Mouse (Mus musculus) limb, embryonic 12.5 days (tissue): ENCODE results near the gene Hydin. TPM values are rescaled to one million over a fixed set of nuclear protein-coding genes. Genes with fewer than 3 reads are reported as not detected.

Source experiments
- ATAC-seq: fragments of 200-750 bp; cut with Nextera tagmentation; 2 replicates; pipeline ENCODE4 v1.8.0; 2017; ENCODE audit warnings: low read depth, moderate TSS enrichment; ENCODE audit not compliant: insufficient number of reproducible peaks, insufficient read depth, low FRiP score, low TSS enrichment
- H3K27ac ChIP-seq: fragments of 300-500 bp; sonication (generic); 2 replicates; pipeline ENCODE4 v1.5.1; 2016; ENCODE audit warnings: mild to moderate bottlenecking, moderate library complexity
- H3K27me3 ChIP-seq: fragments of 300-500 bp; sonication (generic); 2 replicates; pipeline ENCODE4 v1.6.1; 2016; ENCODE audit warnings: mild to moderate bottlenecking, moderate library complexity
- H3K36me3 ChIP-seq: fragments of 300-500 bp; sonication (generic); 2 replicates; pipeline ENCODE4 v1.6.1; 2016; ENCODE audit warnings: mild to moderate bottlenecking, moderate library complexity
- H3K4me1 ChIP-seq: fragments of 300-500 bp; sonication (generic); replicated peaks from 2 replicates; pipeline ENCODE4 v1.6.1; 2016
- H3K4me2 ChIP-seq: fragments of 300-500 bp; sonication (generic); 2 replicates; pipeline ENCODE4 v1.6.1; 2016; ENCODE audit warnings: mild to moderate bottlenecking, moderate library complexity
- H3K4me3 ChIP-seq: fragments of 300-500 bp; sonication (generic); replicated peaks from 2 replicates; pipeline ENCODE4 v1.5.1; 2016; ENCODE audit warnings: mild to moderate bottlenecking
- H3K9ac ChIP-seq: fragments of 300-500 bp; sonication (generic); replicated peaks from 2 replicates; pipeline ENCODE4 v1.6.1; 2016; ENCODE audit warnings: mild to moderate bottlenecking, moderate library complexity
- H3K9me3 ChIP-seq: fragments of 300-500 bp; sonication (generic); 2 replicates; pipeline ENCODE4 v1.6.1; 2016; ENCODE audit warnings: mild to moderate bottlenecking, moderate library complexity
- WGBS: fragments of 180-500 bp; shearing (Covaris S2); methylation state at CpG from one replicate; pipeline ENCODE4 v1.1.7; 2016; 5-methylcytosine and 5-hydroxymethylcytosine counted together
- polyA plus RNA-seq: library from polyadenylated mRNA; unstranded; fragments of >200 nt; fragmentation: Nextera tagmentation; extraction: Ambion mirVana; gene quantifications from 2 replicates; pipeline ENCODE4 v1.2.1, GENCODE M21; 2016

The Hydin gene
- polyA plus RNA-seq, 1 experiment from 2014 or later = 0.16 TPM

DNA sequence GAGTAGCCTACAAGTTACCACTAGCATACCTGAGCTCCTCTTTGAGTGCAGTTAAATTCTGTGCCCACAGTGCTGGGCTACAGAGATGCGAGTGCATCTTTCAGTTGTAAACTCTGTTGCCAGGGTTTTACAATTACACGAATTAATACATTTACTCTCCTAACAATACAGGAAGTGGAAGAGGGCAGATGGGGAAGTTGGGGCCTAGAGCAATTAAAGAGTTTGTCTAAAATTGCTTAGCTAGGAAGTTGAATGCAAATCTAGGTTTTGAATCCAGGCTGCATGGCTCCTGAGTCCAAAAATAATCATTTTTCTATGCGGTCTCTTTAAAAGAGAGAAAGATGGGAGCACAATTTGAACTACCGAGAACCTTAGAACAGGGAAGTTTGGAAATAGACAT, 128.9 kb downstream of the Hydin start:
- H3K4me1 ChIP-seq = 0 out of 2 replicates have a peak, but pooled peaks cover 5% of the 10 kb centered on the region
- H3K27me3 ChIP-seq = no peaks in the 10 kb centered on the region
- H3K27ac ChIP-seq = no peak overlapping the region
- no peaks in the 10 kb centered on the region for H3K36me3 ChIP-seq
- H3K9me3 ChIP-seq = no peaks in the 10 kb centered on the region
- no peak overlapping the region for H3K9ac ChIP-seq
- 78% methylated on average over 4 of the region's 4 CpGs for WGBS
- no peak for ATAC-seq
- no peak overlapping the region for H3K4me2 ChIP-seq
- no peak overlapping the region for H3K4me3 ChIP-seq

DNA sequence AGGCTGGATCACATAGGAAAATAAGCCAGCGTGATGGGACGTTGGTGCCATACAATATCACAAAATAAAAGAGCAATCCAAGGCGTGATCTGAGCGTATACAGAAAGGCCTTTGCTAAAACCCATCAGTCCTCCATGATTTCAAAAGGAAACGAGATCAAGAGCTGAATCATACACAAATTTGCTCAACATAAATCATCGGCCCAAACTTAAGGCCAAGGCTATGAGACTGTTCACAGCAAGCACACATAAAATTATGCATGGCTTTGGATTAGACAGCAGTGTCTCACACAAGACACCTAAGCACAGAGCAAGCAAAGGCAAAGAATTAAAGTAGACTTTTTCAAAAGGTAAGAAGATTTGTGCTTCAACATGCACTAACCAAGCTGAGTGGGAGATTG, 133.8 kb downstream of the Hydin start:
- no peak overlapping the region for H3K4me3 ChIP-seq
- no peaks in the 10 kb centered on the region for H3K4me1 ChIP-seq
- H3K27ac ChIP-seq = no peak overlapping the region
- no peak overlapping the region for H3K9ac ChIP-seq
- 0 out of 2 replicates have a peak, but pooled peaks cover 8% of the 10 kb centered on the region for H3K9me3 ChIP-seq
- H3K4me2 ChIP-seq = no peak overlapping the region
- no peaks in the 10 kb centered on the region for H3K36me3 ChIP-seq
- no peak for ATAC-seq
- 85% methylated on average over 6 of the region's 6 CpGs for WGBS
- no peaks in the 10 kb centered on the region for H3K27me3 ChIP-seq

DNA sequence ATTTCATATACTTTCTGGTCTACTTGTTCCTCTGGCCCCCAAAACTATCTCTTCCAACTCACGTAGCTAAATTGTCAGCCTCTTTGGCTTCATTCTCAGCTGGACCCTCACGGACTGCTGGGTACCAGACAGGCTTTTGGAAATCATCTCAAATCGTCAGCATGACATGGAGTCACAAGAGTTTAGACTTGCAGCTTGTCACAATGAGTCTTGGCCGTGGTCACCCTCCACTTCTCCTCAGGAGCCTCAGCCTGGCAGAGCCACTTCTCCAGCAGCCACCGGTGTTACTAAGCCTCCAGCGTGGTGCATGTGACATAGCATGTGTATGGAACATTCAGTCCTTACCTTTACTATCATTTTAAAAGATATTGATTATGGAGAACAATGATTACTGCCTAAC, 135.5 kb downstream of the Hydin start:
- Histone ChIP-seq H3K27me3 (no peaks in the 10 kb centered on the region), H3K9me3 (0 out of 2 replicates have a peak, but pooled peaks cover 8% of the 10 kb centered on the region), H3K4me1 (no peaks in the 10 kb centered on the region), H3K9ac (no peak overlapping the region), H3K36me3 (no peaks in the 10 kb centered on the region), H3K4me2 (no peak overlapping the region), H3K27ac (no peak overlapping the region), H3K4me3 (no peak overlapping the region)
- no peak for ATAC-seq
- WGBS = 36% methylated on average over 6 of the region's 6 CpGs

DNA sequence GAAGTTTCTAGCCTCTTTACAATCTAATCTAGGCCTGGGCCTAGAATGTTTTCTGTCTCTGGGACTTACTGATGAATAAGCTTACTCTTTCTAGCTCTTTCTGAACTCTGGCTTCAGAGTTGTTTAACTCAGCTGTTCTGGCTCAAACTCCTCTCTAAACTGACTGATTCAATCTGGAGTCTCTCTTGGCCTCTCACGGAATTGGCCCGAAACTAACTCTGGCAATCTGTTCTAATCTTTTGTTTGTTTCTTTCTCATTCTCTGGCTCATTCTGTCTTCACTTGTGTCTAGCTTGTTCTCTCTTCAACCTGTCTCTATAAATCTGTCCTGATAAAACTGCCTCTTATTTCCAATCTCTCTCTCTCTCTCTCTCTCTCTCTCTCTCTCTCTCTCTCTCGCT, 137.7 kb downstream of the Hydin start:
- no peaks in the 10 kb centered on the region for H3K27me3 ChIP-seq
- no peaks in the 10 kb centered on the region for H3K36me3 ChIP-seq
- 0 out of 2 replicates have a peak, but pooled peaks cover 8% of the 10 kb centered on the region for H3K9me3 ChIP-seq
- 89% methylated on average over 3 of the region's 3 CpGs for WGBS
- no peak overlapping the region for H3K4me3 ChIP-seq
- H3K27ac ChIP-seq = no peak overlapping the region
- H3K4me2 ChIP-seq = no peak overlapping the region
- no peaks in the 10 kb centered on the region for H3K4me1 ChIP-seq
- no peak overlapping the region for H3K9ac ChIP-seq
- no peak for ATAC-seq

DNA sequence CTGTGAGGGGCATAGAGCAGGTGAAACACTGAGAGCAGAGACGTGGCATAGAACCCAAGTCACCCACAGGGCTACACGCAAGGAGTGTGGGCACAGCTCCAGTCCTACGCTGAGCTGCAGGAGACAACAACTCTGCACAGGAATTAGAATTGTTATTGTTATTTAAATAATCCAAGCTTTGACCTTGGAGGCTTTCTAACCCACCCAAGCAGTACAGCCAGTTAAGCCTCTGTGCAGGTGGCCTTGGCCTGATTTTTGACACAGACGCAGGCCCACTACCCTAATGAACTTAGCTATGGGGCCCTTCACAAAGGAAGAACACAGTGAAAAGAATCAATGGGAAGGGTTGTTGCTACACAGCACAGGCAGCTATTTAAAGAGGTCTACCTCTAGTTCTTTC, 148.3 kb downstream of the Hydin start:
- Histone ChIP-seq H3K4me3 (no peak overlapping the region), H3K4me1 (peaks cover 6% of the 10 kb centered on the region), H3K27ac (no peak overlapping the region), H3K4me2 (no peak overlapping the region), H3K36me3 (no peaks in the 10 kb centered on the region), H3K9me3 (no peaks in the 10 kb centered on the region), H3K27me3 (no peaks in the 10 kb centered on the region), H3K9ac (no peak overlapping the region)
- 91% methylated on average over 4 of the region's 4 CpGs for WGBS
- no peak for ATAC-seq

DNA sequence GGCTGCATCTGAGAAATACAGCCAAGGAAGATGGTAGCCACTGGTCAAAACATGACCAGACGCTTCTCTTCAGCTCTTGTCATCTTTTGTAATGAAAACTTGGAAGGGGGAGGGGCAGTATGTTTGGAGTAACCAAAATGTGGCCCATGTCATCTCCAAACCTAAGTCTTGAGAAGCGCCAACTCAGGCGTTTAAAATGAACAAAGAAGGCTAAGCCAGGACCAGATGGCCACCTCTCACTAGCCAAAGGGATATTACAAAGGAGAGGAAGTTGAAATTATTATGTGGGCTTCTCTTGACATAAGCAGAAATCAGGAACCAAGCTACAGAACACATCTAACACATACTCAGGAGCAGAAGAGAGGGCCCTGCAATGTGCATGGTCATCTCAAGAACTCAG, 150.2 kb downstream of the Hydin start:
- Histone ChIP-seq H3K9me3 (no peaks in the 10 kb centered on the region), H3K36me3 (no peaks in the 10 kb centered on the region), H3K4me1 (peaks cover 6% of the 10 kb centered on the region), H3K4me3 (no peak overlapping the region), H3K27me3 (no peaks in the 10 kb centered on the region), H3K27ac (no peak overlapping the region), H3K4me2 (no peak overlapping the region), H3K9ac (no peak overlapping the region)
- WGBS = 90% methylated on average over 3 of the region's 3 CpGs
- no peak for ATAC-seq

DNA sequence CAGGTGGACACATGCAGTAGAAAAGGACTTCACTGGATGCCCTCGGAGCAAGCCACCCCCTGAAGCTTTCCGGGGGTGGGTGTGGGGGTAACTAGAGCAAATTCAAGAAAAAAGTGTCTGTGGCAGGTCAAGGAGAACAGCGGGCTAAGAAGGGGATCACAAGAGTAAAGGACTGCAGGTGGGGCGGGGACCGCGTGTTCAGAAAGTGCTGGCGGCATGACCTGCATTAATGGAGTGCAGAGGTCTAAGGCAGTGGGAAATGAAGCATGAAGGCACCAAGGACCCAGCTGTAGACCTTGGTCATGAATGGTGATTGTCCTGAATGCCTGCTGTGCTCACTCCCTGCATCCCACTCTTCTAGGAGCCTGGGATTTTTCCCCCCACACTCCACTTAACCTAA, 151.0 kb downstream of the Hydin start:
- no peaks in the 10 kb centered on the region for H3K9me3 ChIP-seq
- H3K27ac ChIP-seq = no peak overlapping the region
- peaks cover 5% of the 10 kb centered on the region for H3K4me1 ChIP-seq
- no peak overlapping the region for H3K4me3 ChIP-seq
- no peak for ATAC-seq
- H3K36me3 ChIP-seq = no peaks in the 10 kb centered on the region
- H3K27me3 ChIP-seq = no peaks in the 10 kb centered on the region
- no peak overlapping the region for H3K9ac ChIP-seq
- no peak overlapping the region for H3K4me2 ChIP-seq
- 91% methylated on average over 7 of the region's 7 CpGs for WGBS

DNA sequence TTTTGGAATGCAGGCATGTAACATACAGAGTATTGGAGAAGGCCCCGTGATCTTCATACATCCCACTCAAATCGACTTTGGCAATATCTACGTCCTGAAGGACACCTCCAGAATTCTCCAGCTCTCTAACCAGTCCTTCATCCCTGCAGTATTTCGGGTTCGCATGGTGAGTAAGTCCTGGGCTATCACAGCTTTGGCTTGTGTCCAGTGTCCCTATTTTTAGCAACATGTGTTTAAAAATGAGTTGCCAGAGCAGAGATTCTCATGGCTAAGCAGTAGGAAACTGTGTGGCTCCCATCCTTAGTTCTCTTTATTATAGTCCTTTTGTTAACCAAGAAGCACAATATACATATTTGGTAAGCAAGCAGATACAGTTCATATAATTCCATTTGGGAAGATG, 152.9 kb downstream of the Hydin start:
- no peaks in the 10 kb centered on the region for H3K9me3 ChIP-seq
- WGBS = 92% methylated on average over 5 of the region's 5 CpGs
- H3K4me2 ChIP-seq = no peak overlapping the region
- H3K4me1 ChIP-seq = no peaks in the 10 kb centered on the region
- H3K4me3 ChIP-seq = no peak overlapping the region
- H3K9ac ChIP-seq = no peak overlapping the region
- no peaks in the 10 kb centered on the region for H3K36me3 ChIP-seq
- no peak overlapping the region for H3K27ac ChIP-seq
- ATAC-seq = no peak
- no peaks in the 10 kb centered on the region for H3K27me3 ChIP-seq

DNA sequence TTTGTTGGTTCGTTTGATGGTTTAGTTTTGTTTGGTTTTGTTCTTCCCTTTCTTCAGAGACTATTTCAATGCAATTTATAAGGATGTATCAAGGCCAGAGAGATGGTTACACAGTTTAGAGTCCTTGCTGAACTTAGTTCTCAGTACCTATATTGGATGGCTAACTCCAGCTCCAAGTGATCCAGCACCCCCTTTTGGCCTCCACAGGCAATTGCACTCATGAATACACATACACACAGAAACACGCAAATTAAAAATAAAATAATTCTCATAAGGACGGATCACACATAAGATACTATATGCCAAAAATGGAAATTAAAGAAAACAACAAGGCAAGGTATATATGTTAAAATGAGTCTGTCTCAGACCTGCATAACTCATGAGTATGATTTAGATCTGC, 153.4 kb downstream of the Hydin start:
- Histone ChIP-seq H3K4me2 (no peak overlapping the region), H3K27me3 (no peaks in the 10 kb centered on the region), H3K27ac (no peak overlapping the region), H3K4me1 (no peaks in the 10 kb centered on the region), H3K4me3 (no peak overlapping the region), H3K36me3 (no peaks in the 10 kb centered on the region), H3K9me3 (no peaks in the 10 kb centered on the region), H3K9ac (no peak overlapping the region)
- no peak for ATAC-seq
- 88% methylated on average over 3 of the region's 3 CpGs for WGBS

DNA sequence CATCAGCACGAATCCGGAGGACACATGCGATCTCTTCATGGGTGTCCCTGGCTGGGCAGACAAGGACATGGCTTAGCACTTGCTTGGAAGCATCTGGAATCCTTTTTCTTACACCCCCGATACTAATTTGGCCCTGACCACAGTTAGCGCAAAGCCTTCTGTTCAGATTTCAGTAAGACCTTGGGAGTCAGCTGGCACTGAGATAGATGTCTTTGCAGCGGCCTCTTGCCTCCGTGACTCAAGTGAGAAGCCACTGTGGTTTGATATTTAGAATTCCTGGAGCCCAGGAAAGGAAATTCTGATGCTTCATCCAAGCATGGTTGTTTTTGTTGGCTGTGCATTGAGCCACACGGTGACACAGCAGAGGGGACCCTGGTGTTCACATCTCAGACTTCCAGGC, 157.4 kb downstream of the Hydin start:
- no peak for ATAC-seq

DNA sequence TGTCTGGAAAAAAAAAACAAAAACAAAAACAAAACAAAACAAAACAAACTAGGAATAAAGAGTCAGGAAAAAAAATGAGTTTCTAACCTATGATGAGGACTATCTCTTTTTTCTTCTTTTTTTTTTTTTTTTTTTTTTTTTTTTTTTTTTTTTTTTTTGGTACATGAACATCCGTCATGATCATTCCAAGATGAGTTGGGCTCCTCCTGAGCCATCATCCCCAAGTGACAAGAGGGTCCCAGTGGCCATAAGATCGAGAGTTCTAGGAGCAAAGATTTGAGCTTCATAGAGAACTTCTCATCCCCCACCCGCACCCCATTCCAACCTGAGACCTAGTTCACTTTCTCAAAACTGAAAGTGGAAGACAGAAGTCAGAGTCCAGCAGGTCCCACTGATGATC, 164.6 kb downstream of the Hydin start:
- Histone ChIP-seq H3K4me3 (no peak overlapping the region), H3K9ac (no peak overlapping the region), H3K27ac (no peak overlapping the region), H3K27me3 (no peaks in the 10 kb centered on the region), H3K9me3 (no peaks in the 10 kb centered on the region), H3K36me3 (no peaks in the 10 kb centered on the region), H3K4me1 (no peaks in the 10 kb centered on the region), H3K4me2 (no peak overlapping the region)
- no peak for ATAC-seq
- WGBS = 82% methylated on average over 3 of the region's 3 CpGs

More for the DNA sequence above, 157.4 kb downstream of the Hydin start:
- Histone ChIP-seq H3K9me3 (no peaks in the 10 kb centered on the region), H3K4me3 (no peak overlapping the region), H3K36me3 (no peaks in the 10 kb centered on the region), H3K4me2 (no peak overlapping the region), H3K9ac (no peak overlapping the region), H3K27me3 (no peaks in the 10 kb centered on the region), H3K27ac (no peak overlapping the region), H3K4me1 (no peaks in the 10 kb centered on the region)
- 84% methylated on average over 8 of the region's 8 CpGs for WGBS

DNA sequence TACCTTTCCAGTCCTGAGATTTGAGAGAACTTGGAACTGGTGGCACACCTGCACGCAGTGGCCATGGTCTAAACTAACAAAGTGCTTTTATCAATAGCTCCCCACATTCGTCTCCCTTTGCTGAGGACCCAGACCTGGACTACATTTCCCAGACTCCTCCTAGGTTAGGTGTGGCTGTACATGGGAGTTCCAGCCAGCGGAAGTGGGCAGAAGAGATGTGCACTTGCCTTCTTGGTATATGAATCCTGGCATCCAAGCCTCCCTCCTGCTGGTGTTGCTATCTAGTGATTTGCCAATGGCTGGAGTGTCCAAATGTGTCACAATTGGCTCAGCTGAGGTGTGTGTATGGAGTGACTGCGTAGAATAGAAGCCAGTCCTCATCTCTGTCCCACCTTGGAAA, 173.8 kb downstream of the Hydin start:
- Histone ChIP-seq H3K4me2 (no peak overlapping the region), H3K9ac (no peak overlapping the region), H3K27me3 (no peaks in the 10 kb centered on the region), H3K36me3 (no peaks in the 10 kb centered on the region), H3K4me3 (no peak overlapping the region), H3K27ac (no peak overlapping the region), H3K9me3 (no peaks in the 10 kb centered on the region), H3K4me1 (no peaks in the 10 kb centered on the region)
- no peak for ATAC-seq
- 86% methylated on average over 4 of the region's 4 CpGs for WGBS
